Mouse (Mus musculus) G1E-ER4 (cell line): ENCODE data around the gene Fxyd5. TPM values are rescaled to one million over a fixed set of nuclear protein-coding genes. Genes with fewer than 3 reads are reported as not detected.

Source experiments
- GATA1 ChIP-seq: IDR thresholded peaks from one replicate; pipeline ENCODE4 v1.8.0; 2012; ENCODE audit warnings: low read length, inconsistent platforms
- polyA plus RNA-seq: library from polyadenylated mRNA; stranded (reverse); fragments of >175 nt; gene quantifications from 2 replicates; pipeline ENCODE4 v1.2.3, GENCODE M21; 2012

Fxyd5 gene
- polyA plus RNA-seq, 1 experiment: 0.09 TPM

DNA sequence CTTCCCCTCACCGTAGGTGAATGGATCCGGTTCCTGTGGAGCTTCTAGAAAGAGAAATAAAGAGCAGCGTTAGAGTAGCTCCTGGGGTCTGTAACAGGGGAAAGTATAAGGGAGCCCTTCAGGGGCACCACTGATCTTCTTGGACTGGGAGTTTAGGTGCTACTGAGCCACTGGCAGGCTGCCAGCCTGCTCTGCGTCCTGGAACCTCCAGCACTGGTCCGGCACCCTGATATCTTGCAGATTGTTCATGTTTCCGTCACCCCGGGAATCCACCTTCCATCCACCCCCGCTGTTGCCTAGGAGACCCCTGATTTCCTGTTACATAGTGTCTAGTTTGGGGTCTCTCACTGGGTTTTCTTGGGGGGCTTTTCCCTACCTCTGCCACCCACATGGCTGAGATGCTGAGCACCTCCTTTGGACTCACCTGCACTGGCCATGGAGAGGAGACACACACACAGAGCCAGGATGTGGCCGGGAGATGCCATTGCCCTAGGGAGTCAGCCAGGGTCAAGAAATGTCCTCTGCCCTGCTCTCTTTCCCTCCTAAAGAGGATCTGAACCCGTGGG lies 11.7 kb upstream of the Fxyd5 start:
- no peak for TF ChIP-seq GATA1

DNA sequence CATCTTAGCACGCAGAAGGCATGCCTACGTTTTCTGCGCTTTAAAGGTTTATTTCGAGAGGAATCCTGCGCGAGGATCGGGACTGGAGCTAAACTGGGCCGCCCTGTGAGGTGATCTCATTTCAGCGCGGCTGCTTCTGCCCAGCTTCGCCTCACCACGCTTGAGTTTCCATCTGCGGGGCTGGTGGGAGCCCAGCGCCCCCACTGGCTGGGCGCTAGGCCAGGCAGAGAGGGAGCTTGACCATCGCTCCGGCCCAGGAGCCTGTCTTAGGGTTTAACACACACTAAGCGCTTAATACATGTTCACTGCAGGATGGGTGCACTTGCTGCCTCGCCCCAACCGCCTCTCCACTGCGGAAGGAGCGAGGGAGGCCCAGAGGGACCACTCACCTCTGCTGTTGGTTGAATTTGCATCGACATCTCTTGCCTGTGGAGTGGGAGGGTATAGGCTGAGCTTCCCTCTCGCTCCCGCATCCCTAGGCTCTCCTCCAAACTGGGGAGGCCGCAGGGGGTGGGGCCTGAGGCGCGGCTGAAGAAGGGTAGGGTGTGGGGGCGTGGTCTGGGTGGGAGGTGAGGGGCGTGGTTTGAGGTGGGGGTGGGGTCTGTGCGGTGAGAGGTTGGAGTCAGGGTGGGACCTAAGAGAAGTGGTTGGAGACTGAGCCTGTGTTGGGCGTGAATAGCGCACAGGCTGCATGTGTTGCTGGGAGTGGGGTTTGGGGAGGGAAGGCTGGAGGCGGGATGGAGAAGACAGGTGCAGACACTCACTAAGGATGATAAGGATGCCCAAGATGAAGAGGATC lies 10.6 kb upstream of the Fxyd5 start:
- TF ChIP-seq GATA1: no peak

DNA sequence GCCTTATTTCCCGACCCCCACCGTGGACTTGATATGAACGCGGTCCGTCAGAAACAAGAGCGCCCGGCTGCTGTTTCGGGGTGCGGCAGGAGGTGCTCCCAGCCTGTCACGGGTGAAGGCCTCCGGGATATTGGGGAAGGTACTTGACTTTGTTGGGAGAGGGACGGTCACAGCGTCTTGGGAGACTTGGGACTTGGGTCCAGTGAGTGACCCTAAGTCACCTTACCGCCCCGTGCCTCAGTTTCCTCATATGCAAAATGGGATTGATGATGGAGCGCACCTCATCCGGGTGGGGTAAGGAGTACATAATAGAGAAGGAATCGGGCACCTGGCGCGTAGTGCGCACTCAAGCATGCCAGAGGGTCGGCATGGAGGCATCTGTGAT lies 10.0 kb upstream of the Fxyd5 start:
- TF ChIP-seq GATA1: no peak

DNA sequence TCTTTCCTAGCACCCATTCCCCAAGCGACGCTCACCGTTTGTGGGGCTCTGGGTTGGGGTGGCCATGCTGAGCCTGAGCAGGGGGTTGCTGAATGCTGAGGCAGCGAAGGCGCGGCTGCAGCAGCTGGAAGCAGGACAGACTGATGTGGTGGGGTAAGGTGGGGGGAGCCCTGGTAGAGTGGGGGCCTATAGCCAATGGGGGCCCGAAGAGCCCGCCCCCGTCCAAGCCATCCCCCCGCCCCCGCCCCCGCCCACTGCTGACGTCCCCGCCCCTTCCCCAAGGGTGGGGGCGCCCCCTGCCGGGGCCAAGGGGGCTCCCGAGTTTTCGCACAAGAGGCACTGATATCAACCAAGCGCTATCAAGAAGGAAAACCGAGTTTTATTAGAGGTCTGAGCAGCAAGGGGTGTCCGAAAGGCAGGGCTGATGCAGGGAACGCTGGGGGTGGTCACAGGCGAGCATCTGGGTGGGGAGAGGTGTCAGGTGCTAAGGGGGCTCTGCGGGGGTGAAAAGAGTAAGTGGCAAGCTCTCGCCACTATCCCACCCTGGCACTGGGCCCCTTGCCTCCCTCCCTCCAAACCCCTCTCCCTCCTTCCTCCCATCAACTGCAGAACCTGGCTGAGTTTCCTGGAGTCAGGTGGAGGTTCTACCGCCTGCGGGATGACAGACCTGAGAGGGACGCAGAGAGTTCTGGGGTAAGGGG lies 9.2 kb upstream of the Fxyd5 start, which contains the start of gene Fxyd7:
Fxyd7 (minus strand) TSS at position 147 of the 701 bp plus-strand sequence.
- no peak for TF ChIP-seq GATA1

DNA sequence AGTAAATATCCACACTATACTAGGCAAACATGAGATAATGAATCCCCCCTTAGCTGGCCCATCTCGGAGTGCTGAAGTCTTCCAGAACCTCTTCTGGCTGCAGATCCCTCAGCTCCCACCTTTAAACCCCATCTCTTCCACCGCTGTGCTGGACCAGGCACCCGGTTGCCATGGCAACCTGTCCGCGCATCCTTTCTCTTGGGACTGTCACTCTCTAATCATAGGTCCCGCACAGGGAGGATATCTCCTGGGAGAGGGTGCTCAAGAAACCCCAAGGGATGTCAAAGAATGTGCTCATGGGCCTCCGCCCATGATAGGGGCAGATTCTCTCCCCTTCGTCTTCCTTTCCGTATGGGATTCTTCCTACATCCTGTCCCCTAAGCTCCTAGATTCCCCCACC lies 8.6 kb upstream of the Fxyd5 start:
- no peak for TF ChIP-seq GATA1

DNA sequence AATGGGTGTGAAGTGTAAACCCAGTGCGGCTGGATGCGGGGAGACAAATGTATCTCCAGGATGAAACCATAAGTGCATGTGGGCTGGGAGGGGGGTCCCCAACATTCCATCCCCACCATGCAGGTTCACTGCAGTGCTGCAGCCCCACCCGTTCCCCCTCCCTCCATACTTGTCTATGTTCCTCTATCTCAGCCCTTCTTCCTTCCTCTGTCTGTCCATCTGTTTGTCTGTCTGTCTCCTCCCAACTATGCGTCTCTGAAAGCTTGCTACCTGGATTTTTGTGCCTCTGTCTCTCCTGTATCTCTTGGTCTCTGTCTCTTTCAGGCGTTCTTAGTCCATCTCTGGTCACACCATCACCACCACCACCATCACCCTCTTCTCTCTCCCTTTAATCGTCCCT lies 8.2 kb upstream of the Fxyd5 start:
- TF ChIP-seq GATA1: no peak

DNA sequence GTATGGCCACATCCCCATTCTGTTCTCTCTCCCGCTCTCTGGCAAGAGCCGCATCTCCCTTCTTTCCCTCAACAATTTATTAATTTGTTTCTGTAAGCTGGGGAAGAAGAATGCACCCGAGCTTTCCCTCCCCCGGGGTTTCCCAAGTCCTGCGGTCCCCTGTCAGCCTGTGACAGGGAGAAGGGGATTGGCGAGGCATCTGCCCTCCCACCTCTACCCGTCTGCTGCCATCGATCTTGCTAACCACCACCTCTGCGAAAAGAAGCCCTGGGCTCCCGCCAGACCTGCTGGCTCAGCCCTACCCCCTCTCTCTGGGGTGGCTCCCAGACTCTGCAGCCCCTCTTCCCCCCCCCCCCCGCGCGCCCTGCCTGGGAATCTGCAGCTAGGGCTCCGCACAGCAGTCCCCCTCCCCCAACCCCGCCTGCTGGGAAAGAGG lies 7.6 kb upstream of the Fxyd5 start:
- no peak for TF ChIP-seq GATA1

DNA sequence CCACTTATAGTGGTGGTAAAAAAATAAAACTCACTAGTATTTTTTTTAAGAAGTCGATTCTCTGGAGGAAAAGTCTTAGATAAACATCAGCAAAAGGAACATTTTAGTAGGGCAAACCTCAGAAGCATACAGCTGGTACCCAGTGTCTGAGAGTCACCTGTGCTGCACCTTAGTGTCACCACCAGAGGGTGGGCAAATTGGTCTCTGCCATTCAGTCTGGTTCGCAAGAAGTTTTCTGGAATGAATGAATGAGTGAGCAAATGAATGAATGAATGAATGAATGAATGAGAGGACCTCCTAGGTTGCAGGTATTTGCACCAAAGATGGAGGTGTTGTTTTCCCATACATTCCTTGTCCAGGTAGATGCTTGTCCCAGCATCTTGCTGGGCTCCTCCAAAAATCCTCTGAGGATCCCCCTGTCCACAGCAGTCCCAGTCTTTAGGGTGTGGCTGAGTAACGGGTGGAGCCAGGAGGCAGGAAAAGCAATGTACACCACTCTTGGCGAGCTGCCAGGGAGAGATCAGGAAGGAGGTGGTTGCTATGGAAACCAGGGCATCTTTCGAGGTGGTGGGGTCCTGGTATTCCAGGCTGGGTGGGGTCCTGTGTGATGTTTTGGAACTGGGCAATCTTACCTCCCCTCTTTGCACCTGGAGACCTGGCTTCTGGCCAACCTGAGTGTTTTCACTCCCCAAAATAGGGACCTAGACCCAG lies 7.0 kb upstream of the Fxyd5 start:
- TF ChIP-seq GATA1: no peak

DNA sequence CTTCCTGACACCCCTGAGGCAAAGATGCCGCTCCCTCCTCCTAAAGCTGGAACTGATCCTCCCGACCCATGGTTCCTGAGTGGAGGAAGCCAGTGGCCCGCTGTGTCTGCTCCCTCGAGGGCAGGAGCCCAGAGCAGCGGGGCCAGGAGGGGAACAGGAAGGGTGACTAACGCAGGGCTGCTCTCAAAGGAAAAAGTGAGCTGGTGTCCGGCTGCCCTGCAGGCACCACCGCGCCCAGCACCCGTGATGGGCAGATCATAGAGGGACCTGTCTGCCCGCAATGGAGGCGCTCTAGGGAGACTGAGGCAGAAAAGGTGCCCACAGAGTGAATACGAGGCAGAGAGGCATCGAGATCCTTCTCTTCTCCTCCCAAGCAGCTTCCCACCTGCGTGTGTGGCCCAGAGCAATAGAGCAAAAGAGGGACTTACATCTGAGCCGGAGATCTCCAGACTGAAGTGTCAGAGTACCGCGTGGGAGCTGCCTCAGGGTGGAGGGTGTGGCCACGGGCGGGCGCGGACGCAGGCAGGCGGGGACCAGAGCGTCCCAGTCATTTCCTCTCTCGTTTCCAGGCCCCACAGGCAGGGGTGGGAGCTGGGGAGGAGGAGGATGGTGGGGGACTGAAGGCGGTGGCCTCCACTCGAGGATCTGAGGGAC lies 492 bp downstream of the Fxyd5 start:
- no peak for TF ChIP-seq GATA1

DNA sequence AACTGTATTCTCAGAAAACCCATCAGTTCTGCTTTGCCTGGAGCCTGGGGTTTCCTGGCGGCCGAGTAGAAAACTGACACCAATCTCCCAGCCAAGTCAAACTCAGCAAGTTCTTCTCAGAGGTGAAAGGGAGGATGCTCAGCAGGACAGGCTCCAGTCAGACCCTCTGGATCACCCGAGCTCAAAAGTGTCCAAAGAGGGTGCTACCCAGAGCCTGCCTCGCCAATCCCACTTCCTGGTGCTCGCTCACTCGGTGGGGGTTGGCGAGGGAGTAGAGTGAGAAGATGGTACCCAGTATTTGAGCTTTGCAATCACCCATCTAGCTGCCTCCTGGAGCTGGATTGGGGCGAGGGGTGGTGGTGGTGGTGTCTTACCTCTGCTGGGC lies 1.3 kb downstream of the Fxyd5 start:
- TF ChIP-seq GATA1: no peak

DNA sequence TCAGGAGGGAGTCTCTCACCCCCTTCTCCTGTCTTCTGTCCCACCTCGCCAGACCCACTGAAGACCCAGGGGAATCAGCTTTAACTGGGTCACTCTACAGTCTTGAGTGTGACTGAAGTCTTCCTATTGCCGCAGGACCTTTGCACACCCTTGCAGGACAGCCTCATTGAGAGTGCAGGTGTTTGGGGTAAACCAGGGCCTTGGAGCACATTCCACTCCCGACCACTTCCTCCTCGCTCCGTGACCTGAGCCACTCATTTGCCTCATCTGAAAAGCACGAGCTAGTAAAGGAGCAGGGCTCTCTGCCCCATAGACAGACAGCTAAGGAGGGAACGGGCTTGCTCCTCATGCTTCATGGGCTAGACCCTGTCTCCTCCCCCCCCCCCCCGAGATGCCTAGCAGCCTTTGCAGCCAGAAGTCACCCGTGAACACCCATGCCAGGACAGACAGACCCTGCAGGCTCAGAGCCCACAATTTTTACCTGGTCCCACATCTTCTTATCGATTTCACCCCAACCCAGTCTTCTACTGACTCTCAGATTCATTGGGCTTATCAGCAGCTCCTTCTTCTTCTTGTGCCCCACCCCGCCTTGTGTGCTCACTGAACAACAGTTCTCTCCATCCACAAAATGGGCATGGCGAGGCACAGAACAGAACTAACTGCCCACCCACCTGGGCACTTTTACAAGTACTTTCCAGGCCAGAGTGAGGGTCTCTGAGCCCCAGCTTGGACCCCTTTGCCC lies 1.8 kb downstream of the Fxyd5 start:
- no peak for TF ChIP-seq GATA1

DNA sequence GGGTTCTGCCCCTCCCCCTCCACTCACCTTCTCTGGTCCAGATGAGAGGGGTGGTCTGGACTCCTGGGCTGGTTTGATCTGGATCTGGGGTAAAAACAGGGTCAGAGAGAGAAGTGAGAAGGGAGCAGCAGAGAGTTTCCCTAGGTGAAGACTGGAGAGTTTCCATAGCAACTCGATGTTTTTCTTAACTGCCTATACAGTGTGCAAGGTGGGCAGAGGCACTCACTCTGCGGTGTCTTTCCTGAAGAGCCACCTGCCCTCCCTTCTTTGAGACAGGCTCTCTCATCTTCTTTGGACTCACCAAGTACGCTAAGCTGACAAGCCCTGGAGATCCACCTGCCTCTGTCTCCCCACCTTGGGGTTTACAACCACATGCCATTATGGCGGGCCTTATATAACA lies 3.3 kb downstream of the Fxyd5 start:
- no peak for TF ChIP-seq GATA1

DNA sequence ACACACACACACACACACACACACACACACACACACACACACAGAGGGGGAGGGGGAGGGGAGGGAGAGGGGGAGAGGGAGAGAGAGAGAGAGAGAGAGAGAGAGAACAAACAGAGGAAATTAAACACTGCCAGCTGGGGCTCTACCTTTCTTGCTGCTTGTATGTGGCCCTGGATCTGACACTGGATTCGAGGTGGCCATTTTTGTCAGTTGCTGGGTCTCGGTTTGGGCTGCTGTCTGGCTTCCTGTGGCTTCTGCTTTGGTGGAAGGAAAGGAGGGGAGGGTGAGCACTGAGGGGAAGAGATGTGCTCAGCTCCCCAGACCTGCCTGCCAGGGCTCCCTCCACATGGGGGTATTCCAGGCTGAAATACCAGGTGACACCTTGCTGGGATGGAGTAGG lies 4.6 kb downstream of the Fxyd5 start:
- TF ChIP-seq GATA1: no peak

DNA sequence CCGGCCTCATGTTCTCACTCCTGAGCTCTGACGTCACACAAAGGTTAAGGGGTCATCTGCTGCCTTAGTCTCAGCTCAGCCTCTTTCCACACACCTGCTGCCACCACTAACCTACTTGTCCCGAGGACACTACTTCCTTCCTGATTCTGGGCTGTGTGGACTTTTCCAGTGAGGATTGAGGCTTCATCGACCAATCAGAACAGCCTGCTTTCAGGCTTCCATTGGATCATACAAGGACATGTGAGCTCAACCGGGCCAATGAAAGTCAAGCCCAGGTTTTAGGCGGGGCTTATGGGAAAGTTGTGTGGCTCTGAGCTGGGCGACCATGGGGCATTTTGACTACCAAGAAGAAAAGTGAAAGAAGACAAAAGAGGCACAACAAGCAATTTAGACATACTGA lies 5.4 kb downstream of the Fxyd5 start:
- no peak for TF ChIP-seq GATA1

DNA sequence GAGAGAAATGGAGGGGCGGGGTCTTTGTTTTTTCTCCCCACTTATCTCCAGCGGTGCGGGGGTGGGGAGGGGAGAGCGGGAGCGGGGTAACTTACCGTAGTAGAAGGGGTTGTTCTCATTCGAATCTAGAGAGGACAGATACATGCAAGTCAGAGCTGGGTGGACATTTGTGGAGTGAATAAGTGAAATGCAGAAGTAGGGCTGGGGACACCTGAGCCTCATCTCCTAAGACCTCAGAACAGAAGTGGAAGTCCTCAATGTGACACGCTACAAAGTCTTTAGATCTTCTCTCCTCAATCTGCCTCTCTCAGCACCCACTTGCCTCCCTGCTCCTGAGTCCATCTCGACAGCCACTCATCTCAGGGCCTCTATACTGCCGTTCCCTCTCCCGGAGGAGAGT lies 7.0 kb downstream of the Fxyd5 start:
- TF ChIP-seq GATA1: no peak
